Mouse (Mus musculus) heart, postnatal 14 days (tissue): ENCODE results near the gene E030030I06Rik. TPM values are rescaled to one million over a fixed set of nuclear protein-coding genes. Genes with fewer than 3 reads are reported as not detected.
"Not testable (repeated sequence)": the region's sequence is repeated elsewhere in the genome, so short reads cannot be mapped to it uniquely, and the experiment has no call there.

Experiments
- DNase-seq, 2 experiments: peaks; one replicate each; pipeline ENCODE4 v3.0.0; 2021 to 2022
- intact Hi-C: fragments of 180-260 bp; cut with DNase I; formaldehyde crosslinking; loops from one replicate; pipeline ENCODE4 v1.15.1; 2025
- total RNA-seq, 2 experiments: library from RNA; stranded (reverse); gene quantifications; 2 replicates each; pipeline ENCODE4 v1.2.3; 2021

The E030030I06Rik gene
- total RNA-seq, 2 experiments from 2014 or later, result 2.0 to 3.4 TPM

DNA sequence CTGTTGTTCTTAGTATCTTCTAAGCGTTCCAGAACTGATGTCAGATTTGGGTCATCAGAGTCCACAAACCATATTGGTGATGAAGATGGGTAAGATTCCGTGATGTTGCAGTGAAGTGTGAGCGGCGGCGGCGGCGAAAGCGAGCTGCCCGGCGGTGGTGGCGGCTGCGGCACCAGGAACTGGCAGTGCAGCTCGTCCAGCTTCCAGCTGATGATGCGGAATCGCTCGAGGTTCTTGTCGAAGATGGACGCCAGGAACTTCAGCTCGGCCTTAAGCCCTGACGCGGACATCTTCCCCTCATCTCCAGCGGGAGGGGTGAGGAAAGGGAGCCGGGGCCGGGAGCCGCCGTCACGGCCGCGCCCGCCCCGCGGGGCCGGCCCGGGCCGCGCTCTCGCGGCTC is 5.1 kb upstream of the E030030I06Rik start:
- DNase-seq, intact Hi-C loops: not testable (repeated sequence)

DNA sequence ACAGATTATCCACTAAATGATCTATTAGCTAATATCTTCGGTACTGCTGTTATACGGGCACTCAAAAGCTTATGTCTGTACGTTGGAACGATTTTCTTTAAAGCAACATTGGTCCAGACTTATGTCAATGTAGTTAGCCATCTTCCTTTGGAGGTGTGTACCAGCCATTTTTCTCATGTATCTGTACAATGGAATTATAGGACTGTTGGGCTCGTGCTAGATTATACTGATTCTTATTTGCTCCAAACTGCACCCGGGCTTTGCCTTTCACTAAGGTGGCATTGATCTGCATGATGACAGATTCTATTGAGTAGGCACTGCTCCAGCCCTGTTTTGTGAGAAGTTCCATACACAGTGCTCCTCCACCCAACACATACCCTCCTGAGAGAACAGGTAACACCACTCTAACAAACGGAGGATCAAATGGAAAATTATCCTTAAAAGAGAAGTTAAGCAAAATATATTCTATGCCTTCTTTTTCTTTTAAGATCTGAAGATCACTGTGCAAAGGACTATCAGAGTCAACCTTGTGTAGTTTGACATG is 4.1 kb upstream of the E030030I06Rik start:
- intact Hi-C loops, DNase-seq: not testable (repeated sequence)

DNA sequence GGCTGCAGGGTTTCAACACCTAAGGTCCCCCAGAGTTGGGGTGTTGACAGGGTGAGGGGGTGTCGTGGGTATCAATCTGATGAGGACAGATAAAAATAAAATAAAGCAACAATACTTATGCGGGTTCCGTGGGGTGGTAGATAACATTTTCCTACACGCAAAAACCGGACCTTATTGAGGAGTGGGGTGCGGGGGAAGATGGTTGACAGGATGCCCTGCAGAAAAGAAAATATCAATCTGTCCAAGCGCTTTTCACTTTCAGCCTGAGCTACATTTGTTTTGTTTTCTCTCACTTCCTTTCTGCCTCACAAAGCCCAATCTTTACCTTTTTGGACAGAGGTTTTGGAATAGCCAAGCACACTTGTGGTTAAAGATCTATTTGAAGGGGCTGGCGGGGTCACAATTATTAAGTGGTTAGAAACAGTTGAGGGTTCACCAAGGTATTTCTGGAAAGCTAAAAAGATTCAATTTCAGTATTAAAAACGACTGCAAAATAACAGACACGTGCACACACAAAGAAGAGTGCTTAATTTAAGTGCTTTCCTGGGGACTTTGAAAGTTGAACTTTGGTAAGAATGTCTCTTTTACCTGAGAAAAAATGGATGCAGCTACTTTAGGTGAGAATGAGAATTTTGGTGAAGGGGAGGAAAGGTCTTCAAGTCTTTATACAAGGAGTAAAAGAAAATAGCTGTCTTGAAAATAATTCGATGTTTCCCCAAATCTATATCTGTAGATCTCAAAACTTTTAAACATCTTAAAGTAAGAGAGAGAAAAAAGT is 3.0 kb upstream of the E030030I06Rik start:
- intact Hi-C loops, DNase-seq: not testable (repeated sequence)

DNA sequence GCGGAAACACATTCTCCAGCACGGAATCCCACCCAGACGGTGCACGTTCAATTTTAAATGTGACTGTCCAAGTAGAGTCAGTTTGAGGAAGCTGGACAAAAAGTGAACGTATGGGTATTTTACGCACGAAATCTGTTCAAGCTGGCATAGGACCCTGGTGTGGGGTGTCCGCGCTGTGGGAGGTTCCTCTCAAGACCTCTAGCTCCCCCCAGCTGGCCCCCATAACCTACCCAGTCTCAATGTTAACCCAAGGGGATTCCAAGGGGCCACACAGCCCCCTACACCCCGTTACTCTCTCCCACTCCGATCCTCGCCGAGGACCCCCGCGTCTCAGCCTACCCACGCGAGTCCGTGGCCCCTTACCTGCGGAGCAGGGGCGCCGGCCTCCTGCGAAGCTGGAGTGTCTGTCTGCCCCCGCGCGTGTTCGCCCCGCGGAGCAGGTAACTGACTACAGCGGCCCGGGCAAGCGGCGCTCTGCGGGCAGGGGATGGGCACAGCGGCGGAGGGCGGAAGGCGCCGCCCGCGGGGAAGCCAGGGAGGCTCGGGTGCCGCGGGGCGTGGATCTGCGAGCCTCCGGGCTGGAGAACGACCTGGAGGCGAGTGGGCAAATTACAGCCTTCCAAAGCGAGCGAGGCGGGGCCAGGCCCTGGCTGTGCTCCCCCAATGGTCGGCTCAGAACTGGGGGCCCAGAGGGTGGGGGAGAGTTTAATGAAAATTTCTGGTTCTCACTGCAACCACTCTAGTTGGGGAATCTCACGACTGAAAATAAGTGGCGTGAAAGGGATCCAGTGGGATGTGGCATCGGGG is 2.2 kb upstream of the E030030I06Rik start:
- intact Hi-C loops, result not testable (repeated sequence)

DNA sequence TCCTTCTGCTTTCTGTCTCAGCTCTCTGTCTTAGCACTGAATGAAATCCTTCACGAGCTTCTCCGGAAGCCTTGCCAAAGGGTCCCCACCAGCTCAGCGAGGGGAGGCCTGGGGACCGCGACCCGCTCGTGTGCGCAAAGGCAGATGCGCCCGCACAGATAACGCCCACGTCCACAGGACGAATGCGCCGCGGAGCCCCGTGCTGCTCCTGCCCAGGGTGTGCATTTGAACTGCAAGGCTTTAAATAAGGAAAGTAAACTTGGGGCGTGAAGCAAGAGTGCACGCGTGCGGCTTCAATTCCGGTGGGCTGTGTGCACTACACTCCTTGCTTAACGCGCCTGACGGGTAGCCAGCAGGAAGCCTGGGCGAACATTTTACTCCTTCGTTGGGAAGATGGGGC is 1.5 kb upstream of the E030030I06Rik start:
- DNase-seq, result no peak
- intact Hi-C loops, result no loop called here

More for the DNA sequence above, 2.2 kb upstream of the E030030I06Rik start:
- DNase-seq, result not testable (repeated sequence)

DNA sequence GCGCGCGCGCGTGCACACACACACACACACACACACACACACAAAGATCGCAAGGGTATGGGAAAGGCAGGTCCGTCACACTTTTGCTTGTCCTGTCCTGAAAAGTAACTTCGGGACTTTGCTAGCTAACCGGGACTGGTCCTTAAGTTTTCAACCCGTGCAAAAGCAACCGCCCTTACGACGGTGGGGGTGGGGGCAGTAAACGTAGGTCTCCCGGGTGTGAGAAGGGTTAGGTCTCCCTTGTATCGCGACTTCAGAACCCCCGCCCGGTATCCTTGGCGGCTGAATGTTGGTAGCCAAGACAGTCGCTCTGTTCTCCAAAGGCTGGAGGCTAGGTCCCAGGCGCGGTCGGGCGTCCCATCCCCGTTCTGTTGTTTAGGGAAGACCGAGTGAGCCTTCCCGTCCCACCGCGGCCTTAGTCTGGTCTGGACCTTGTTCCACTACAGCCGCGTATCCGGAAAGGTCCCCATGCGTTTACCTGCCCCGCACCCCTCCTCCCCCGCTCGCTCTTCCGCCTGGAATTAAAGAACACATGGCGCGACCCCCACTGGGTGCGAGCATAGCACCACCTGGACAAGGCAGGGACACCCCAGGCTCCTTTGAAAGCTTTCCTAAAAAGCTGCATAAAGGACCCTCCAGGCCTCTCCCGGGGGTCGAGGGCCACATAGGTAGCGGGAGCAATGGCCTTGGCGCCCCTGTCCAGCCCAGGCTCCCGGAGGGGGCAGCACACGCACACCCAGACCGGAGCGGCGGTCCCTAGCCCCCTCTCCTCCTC is 808 bp upstream of the E030030I06Rik start:
- intact Hi-C loops, result no loop called here
- DNase-seq, result peak in 1 of 2 experiments; percentile 17

DNA sequence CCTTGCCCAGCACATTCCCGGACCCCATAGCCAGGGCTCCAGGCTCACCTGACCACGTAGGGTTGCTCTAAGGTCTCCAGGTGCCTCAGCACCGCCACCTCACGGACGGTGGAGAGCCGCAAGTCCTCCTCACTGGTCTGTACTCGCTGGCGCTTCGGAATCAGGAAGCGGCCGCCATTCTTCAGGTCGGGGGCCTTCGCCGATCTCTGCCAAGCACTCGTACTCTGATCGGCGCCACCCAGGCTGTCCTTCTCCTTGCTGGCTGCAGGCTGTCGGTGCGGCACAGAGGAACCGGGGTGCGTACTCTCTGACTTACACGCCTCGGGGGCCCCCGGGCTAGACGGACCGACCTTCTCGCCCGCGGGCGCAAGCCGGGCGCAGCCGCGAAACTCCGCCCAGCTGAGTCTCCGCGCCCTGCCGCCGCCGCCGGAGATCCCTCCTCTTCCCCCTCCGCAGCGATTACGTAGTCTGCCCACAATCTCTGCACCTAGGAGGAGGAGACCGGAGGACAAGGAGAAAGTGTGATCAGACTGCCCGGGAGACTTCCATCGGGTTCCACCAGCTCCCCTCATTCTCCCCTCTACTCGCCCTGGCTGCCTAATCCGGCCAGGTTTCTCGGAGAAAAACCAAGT is 513 bp downstream of the E030030I06Rik start:
- intact Hi-C loops, result no loop called here
- peak; percentile 77 to 80 for DNase-seq

DNA sequence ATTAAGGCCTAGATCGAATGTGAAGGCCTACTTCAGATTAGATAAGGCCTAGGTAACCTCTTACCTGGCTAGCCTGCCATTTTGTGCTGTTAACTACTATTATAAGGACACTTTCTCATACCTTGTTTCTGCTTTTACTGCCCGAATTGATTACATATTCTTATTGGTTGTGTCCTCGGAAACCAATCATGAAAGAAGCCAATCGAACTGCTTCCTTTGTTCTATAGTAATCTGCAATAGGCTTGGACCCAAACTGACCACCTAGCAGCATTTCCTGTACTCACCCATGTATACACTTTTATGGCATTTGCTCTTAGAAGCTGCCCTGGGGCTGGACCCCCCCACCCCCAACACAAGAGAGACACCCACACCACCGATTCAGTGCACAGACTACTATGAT is 6.1 kb downstream of the E030030I06Rik start:
- intact Hi-C loops, result no loop called here
- no peak for DNase-seq

DNA sequence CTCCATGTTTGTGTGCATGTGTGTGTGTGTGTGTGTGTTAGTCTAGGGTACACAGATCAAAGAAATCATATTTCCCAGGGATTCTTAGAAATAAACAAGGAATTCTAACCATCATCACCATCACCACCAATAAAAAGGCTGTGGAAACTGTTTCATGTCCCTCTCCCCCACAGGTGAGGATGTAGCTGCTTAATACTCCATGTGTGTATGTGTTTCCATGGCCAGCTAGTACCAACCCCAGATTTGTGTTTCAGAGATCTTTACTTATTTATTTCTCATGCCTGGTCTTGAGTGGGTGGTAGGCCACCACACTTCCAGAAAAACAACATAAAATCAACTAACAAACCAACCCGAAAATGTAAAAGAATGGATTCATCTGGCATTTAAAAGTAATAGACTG is 6.9 kb downstream of the E030030I06Rik start:
- intact Hi-C loops, DNase-seq: not testable (repeated sequence)

DNA sequence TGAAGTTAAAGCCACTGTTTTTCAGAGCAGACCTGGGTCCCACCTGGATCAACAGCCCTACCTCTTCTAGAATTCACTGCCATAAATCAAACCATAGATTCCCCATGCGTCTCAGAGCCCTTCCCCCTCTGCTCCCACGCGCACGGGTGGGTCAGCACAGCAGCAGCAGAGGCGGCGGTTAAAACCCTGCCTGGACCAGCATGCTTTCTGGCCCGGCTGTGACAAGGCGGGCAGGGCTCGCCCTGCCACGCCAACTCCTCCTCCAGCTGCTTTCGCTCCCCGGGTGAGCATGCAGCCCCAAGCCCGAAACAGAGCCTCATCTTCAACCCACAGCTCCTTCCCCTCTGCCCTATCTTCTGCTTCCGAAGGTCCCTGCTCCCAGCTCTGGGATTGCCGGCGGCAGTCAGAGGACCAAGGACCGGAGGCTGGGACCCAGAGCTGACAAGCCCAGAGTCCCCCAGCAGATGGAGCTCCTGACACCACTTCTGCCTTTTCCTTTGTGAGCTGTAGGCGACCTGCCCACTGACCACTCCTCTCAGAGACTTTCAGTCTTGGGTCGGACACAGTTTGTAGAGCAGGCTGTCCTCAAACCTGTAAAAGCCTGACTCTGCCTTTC is 8.3 kb downstream of the E030030I06Rik start:
- intact Hi-C loops, result loop anchor here (2.0 kb wide), 1 partner anchor 22 kb away; no protein-coding TSS in a partner anchor

DNA sequence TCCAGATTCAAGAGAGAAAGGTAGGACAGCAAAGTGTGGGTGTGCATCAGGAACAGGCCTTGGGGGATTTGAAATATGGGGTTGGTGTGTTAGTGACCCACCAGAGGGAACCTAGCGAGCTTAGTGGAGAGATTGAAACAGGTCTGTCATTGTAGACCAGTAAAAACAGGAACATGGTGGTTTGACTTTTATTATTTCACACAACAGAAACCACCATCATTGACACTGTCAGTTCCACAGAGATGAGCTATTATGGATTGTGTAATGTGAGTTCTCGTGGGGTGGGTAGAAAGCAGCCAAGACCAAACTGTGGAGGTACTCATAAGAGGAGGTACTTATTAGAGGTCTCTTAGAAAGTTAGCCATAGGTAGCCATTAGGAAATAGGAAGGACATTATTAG is 74.5 kb downstream of the E030030I06Rik start:
- intact Hi-C loops, result no loop called here
- DNase-seq, result no peak

More for the DNA sequence above, 8.3 kb downstream of the E030030I06Rik start:
- DNase-seq, result peak; percentile 80 to 84

DNA sequence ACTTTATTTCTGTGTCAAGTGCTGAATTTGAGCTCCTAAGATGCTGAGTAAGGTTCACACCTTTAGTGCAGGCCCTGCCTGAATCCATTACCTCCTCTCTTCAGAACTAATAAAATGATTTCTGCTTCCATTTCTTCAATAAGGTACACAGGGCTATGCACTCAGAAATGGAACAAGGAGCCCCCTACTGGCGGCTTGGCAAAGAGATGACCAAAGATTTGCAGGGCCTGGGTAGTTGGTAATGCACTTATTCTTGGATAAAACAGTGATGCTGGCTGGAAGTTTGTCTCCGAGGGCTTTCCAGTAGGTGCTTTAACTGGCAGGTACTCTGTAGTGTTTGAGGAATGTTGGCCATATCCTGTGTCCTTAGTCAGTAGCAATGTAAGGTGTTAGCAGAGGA is 76.3 kb downstream of the E030030I06Rik start:
- intact Hi-C loops, result no loop called here
- no peak for DNase-seq

DNA sequence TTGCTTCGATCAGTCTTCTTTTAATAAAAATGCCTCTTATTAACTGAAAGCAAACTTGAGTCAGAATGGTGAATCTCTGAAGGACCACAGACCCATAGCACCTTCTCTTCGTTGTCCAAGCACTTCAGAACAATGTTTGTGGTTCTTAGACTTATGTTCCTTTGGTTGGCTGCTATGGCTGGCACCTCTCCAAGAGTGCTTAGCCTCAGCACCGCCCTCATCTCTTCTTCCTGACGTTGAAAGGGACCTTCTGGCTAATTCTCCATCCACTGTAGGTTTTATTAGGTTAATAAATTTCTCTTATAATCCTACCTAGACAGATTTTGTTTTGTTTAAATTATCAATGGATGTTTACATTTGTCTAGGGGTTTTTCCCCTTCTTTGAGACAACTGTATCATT is 78.5 kb downstream of the E030030I06Rik start:
- intact Hi-C loops, result no loop called here
- DNase-seq, result no peak

DNA sequence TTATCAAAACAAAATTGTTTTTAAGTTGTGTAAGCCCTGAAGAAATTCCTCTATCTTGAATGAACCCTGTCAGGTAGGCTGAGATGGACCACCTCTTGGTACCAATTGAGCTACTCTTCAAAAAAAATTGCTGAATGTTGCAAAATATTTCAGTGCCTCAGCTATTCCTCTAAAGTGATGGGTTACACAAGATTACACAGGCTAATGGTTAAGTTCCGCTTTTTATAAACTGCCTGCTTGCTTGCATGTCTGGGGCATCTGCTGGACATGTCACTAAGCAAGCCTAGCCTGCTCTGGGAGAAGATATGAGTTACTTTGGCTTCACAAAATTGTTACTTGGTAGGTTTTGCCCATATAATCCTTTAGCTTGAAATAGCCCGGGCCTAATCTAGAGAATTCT is 78.9 kb downstream of the E030030I06Rik start:
- intact Hi-C loops, result no loop called here
- no peak for DNase-seq

DNA sequence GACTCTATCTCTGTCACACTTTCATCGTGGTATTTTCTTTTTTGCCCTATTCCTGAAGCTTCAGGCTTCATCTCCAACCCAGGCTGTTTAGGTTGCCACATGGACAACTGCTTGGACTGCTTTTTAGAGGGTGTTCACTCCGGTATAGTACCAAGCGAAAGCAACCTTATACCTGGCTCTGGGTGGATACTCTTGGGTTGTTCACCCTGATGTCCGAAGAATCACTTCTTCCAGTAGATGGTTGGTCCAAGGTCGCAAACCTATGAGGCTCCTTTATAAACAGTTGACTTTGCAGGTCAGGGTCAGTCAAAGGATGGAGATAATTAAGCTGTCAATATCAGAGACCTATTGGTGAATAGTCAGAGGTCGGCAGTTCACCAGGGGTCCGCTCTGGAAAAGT is 81.1 kb downstream of the E030030I06Rik start, which contains the start of gene 4930444G20Rik:
Gene 4930444G20Rik (minus strand): TSS at position 101 of the 400 bp plus-strand sequence.
- DNase-seq, intact Hi-C loops: not testable (repeated sequence)
